Mouse (Mus musculus): ENCODE data around the gene Bbs9. TPM values are rescaled to one million over a fixed set of nuclear protein-coding genes. Genes with fewer than 3 reads are reported as not detected.

Bbs9 gene
- polyA plus RNA-seq, 1 experiment from 2014 or later = 20.1 TPM

- 88% methylated on average over 3 of the region's 3 CpGs for WGBS
- Histone ChIP-seq H3K27ac (no peak overlapping the region), H3K9me3 (replicated peaks) (no peaks in the 10 kb centered on the region), H3K4me1 (no peaks in the 10 kb centered on the region), H3K4me3 (no peak overlapping the region), H3K36me3 (ENCODE audit: poor library complexity, severe bottlenecking) (no peaks in the 10 kb centered on the region), H3K27me3 (no peaks in the 10 kb centered on the region), H3K4me2 (no peak overlapping the region), H3K9ac (no peak overlapping the region)
- no peak for ATAC-seq
These were observed 296.3 kb downstream of the Bbs9 start for GRCm38 (mm10) chr9:22771785-22772184.

DNA sequence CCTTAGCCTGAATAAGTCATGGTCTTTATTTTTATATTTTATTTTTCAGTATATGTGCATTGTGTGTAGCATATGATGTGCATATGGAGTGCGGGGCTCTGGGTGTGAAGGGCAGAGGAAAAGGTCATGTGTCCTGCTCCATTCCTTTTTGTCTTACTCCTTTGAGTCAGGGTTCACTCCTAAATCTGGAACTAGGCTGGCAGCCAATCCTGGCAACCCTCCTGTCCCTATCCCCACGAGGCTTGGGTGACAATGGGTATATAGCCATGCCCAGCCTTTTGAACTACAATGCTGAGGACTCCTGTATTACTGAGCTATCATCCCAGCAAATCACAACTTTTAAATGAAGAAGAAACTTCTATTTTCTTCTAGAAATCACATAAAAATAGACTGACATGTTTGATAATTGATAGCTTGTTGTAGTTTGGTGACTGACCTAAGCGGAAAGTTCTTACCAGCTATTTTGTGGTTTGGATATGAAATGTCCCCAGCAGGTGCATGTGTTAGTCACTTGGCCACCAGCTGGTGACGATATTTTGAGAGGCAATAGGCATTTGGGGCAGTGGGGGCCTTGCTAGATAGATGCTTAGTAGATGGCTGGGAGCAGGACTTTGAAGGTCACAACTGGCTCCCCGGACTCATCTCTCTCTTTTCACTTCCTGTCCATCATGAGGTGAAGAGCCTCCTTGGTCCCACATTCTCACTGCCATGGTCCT, 300.9 kb downstream of the Bbs9 start:
- 86% methylated on average over 5 of the region's 5 CpGs for WGBS
- H3K4me2 ChIP-seq = no peak overlapping the region
- H3K27ac ChIP-seq = no peak overlapping the region
- no peaks in the 10 kb centered on the region for H3K4me1 ChIP-seq
- H3K9ac ChIP-seq = no peak overlapping the region
- H3K4me3 ChIP-seq = no peak overlapping the region
- H3K9me3 ChIP-seq (replicated peaks) = no peaks in the 10 kb centered on the region
- no peak for ATAC-seq
- no peaks in the 10 kb centered on the region for H3K36me3 ChIP-seq (ENCODE audit: poor library complexity, severe bottlenecking)
- no peaks in the 10 kb centered on the region for H3K27me3 ChIP-seq

GRCm38 (mm10) chr9:22777425-22777824, 301.9 kb downstream of the Bbs9 start:
- no peaks in the 10 kb centered on the region for H3K27me3 ChIP-seq
- H3K36me3 ChIP-seq (ENCODE audit: poor library complexity, severe bottlenecking) = no peaks in the 10 kb centered on the region
- 89% methylated on average over 7 of the region's 7 CpGs for WGBS
- no peak overlapping the region for H3K27ac ChIP-seq
- no peak overlapping the region for H3K4me3 ChIP-seq
- H3K9ac ChIP-seq = no peak overlapping the region
- H3K4me2 ChIP-seq = no peak overlapping the region
- no peaks in the 10 kb centered on the region for H3K4me1 ChIP-seq
- H3K9me3 ChIP-seq (replicated peaks) = no peaks in the 10 kb centered on the region
- ATAC-seq = no peak

DNA sequence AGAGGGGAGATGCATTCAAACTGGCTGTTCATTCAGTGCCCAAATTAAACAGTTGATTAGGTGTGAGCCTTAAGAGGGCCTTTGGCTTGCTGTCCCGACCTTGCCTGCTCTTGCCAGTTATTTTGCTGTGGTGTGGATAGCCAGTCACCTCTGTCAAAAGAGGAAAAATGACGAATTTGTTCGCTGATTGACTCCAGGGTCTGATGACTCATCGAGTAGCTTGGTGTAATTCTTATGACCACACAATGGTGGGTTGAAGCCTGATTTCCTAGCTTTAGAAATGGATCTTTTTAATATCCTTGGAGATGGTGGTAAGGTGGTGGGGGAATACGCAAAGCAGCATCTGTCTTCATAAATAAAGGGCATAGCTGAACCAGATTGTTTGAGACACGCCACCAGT, 304.1 kb downstream of the Bbs9 start:
- ATAC-seq = no peak
- H3K4me3 ChIP-seq = no peak overlapping the region
- H3K4me1 ChIP-seq = no peaks in the 10 kb centered on the region
- 87% methylated on average over 6 of the region's 6 CpGs for WGBS
- no peak overlapping the region for H3K4me2 ChIP-seq
- H3K36me3 ChIP-seq (ENCODE audit: poor library complexity, severe bottlenecking) = no peaks in the 10 kb centered on the region
- H3K27ac ChIP-seq = no peak overlapping the region
- no peaks in the 10 kb centered on the region for H3K9me3 ChIP-seq (replicated peaks)
- no peak overlapping the region for H3K9ac ChIP-seq
- no peaks in the 10 kb centered on the region for H3K27me3 ChIP-seq

GRCm38 (mm10) chr9:22786006-22786405, 310.5 kb downstream of the Bbs9 start:
- Histone ChIP-seq H3K27ac (no peak overlapping the region), H3K9ac (no peak overlapping the region), H3K36me3 (ENCODE audit: poor library complexity, severe bottlenecking) (no peaks in the 10 kb centered on the region), H3K27me3 (no peaks in the 10 kb centered on the region), H3K4me3 (no peak overlapping the region), H3K9me3 (replicated peaks) (no peaks in the 10 kb centered on the region), H3K4me1 (no peaks in the 10 kb centered on the region), H3K4me2 (no peak overlapping the region)
- no peak for ATAC-seq
- WGBS = 96% methylated on average over 4 of the region's 4 CpGs

DNA sequence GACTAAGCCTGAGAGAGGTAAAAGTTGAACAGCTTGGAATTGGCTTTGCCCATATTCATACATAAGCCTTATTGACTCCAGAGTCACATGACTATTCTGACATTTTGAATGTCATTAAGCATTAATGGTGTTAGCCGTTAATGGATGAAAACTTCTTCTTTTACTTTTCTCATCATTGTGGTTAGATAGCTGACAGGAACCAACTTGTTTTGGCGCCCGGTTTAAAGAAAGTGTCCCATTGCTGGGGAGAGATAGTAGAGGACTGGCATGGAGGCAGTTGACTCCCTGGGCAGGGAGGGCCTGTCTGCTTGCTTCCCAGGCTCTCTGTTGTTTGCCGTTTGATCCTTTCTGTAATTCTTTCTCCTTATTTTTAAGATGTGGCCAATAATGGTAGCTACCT, 312.9 kb downstream of the Bbs9 start:
- peaks cover 7% of the 10 kb centered on the region; the same call in 1 of the 2 replicates for H3K4me1 ChIP-seq
- H3K36me3 ChIP-seq (ENCODE audit: poor library complexity, severe bottlenecking) = no peaks in the 10 kb centered on the region
- H3K27ac ChIP-seq = no peak overlapping the region
- no peak overlapping the region for H3K4me2 ChIP-seq
- no peak for ATAC-seq
- H3K9ac ChIP-seq = no peak overlapping the region
- 92% methylated on average over 4 of the region's 4 CpGs for WGBS
- H3K9me3 ChIP-seq (replicated peaks) = no peaks in the 10 kb centered on the region
- no peak overlapping the region for H3K4me3 ChIP-seq
- H3K27me3 ChIP-seq = no peaks in the 10 kb centered on the region

- no peak for ATAC-seq
- H3K27ac ChIP-seq = no peak overlapping the region
- 89% methylated on average over 4 of the region's 4 CpGs for WGBS
These were observed 313.3 kb downstream of the Bbs9 start for GRCm38 (mm10) chr9:22788850-22789249.

DNA sequence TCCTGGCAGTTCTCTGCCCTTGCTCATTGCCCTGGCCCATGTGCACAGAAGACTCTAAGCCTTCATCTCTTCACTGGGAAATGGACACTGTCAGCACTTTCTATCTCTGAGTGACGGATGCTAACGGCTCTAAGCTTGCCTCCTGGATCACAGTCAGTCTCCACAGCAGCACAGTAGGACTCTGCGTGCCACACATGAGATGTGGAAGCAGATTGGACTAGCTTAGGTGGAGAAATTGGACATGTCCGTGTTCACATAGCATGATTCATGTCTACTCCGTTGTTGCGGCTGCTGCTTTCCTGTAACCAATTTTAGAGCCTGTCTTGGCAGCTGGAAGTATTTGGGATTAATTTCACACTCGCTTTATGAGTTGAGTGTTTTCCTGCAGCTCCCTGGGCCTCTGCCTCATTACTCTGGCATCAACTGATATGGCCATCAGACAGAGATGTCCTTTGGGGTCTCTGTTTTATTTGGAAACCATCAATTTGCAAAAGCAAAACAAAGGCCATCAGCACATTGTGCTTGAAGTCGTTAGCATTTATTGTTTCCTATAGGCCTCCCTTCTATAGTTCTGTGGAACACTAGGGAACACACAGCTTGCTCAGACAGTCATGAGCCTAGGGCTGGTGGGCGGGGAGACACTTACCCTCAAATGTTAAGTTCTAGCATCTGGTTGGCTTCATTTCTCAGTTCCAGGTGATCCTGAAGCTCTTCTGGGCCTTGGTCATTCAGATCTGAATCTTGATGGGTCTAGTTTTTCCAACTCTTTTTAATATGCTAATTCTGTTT, 314.1 kb downstream of the Bbs9 start:
- Histone ChIP-seq H3K9ac (no peak overlapping the region), H3K27me3 (no peaks in the 10 kb centered on the region), H3K36me3 (ENCODE audit: poor library complexity, severe bottlenecking) (no peaks in the 10 kb centered on the region), H3K4me3 (no peak overlapping the region), H3K27ac (no peak overlapping the region), H3K9me3 (replicated peaks) (no peaks in the 10 kb centered on the region), H3K4me1 (peaks cover 7% of the 10 kb centered on the region; the same call in 1 of the 2 replicates), H3K4me2 (no peak overlapping the region)
- 82% methylated on average over 9 of the region's 9 CpGs for WGBS
- no peak for ATAC-seq

More at GRCm38 (mm10) chr9:22788850-22789249, 313.3 kb downstream of the Bbs9 start:
- Histone ChIP-seq H3K36me3 (ENCODE audit: poor library complexity, severe bottlenecking) (no peaks in the 10 kb centered on the region), H3K4me2 (no peak overlapping the region), H3K27me3 (no peaks in the 10 kb centered on the region), H3K9ac (no peak overlapping the region), H3K4me3 (no peak overlapping the region), H3K4me1 (peaks cover 7% of the 10 kb centered on the region; the same call in 1 of the 2 replicates), H3K9me3 (replicated peaks) (no peaks in the 10 kb centered on the region)

GRCm38 (mm10) chr9:22791208-22791607, 315.7 kb downstream of the Bbs9 start:
- H3K4me3 ChIP-seq = no peak overlapping the region
- WGBS = 93% methylated on average over 5 of the region's 5 CpGs
- ATAC-seq = no peak
- H3K36me3 ChIP-seq (ENCODE audit: poor library complexity, severe bottlenecking) = no peaks in the 10 kb centered on the region
- no peaks in the 10 kb centered on the region for H3K27me3 ChIP-seq
- H3K9me3 ChIP-seq (replicated peaks) = no peaks in the 10 kb centered on the region
- no peak overlapping the region for H3K4me2 ChIP-seq
- no peak overlapping the region for H3K9ac ChIP-seq
- peaks cover 7% of the 10 kb centered on the region; the same call in 1 of the 2 replicates for H3K4me1 ChIP-seq
- H3K27ac ChIP-seq = no peak overlapping the region

GRCm38 (mm10) chr9:22791750-22792149, 316.2 kb downstream of the Bbs9 start:
- no peak for ATAC-seq
- H3K4me2 ChIP-seq = no peak overlapping the region
- peaks cover 7% of the 10 kb centered on the region; the same call in 1 of the 2 replicates for H3K4me1 ChIP-seq
- H3K4me3 ChIP-seq = no peak overlapping the region
- H3K9me3 ChIP-seq (replicated peaks) = no peaks in the 10 kb centered on the region
- WGBS = 86% methylated on average over 9 of the region's 9 CpGs
- H3K9ac ChIP-seq = no peak overlapping the region
- H3K27ac ChIP-seq = no peak overlapping the region
- H3K36me3 ChIP-seq (ENCODE audit: poor library complexity, severe bottlenecking) = no peaks in the 10 kb centered on the region
- no peaks in the 10 kb centered on the region for H3K27me3 ChIP-seq

DNA sequence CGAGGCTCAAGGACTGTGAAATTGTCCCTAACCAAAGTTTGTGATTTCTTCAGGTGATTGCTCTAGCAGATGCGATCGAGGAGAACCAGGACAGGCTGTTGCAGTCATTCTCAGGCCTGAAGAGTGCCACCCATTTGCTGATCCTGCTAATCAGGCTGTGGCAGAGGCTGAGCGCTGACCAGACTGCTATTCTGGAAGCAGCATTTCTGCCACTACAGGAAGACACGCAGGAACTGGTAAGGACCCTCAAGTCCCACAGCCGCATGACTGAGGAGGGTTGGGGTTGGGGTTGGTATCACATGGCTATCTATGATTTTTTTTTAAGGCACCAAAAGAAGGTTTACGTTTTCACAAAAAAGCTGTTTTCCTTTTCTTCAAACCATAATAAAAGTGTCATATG, 318.2 kb downstream of the Bbs9 start:
- no peaks in the 10 kb centered on the region for H3K27me3 ChIP-seq
- peaks cover 7% of the 10 kb centered on the region; the same call in 1 of the 2 replicates for H3K4me1 ChIP-seq
- no peaks in the 10 kb centered on the region for H3K9me3 ChIP-seq (replicated peaks)
- H3K36me3 ChIP-seq (ENCODE audit: poor library complexity, severe bottlenecking) = no peaks in the 10 kb centered on the region
- no peak overlapping the region for H3K4me2 ChIP-seq
- no peak overlapping the region for H3K9ac ChIP-seq
- H3K27ac ChIP-seq = no peak overlapping the region
- 88% methylated on average over 7 of the region's 7 CpGs for WGBS
- H3K4me3 ChIP-seq = no peak overlapping the region
- no peak for ATAC-seq

DNA sequence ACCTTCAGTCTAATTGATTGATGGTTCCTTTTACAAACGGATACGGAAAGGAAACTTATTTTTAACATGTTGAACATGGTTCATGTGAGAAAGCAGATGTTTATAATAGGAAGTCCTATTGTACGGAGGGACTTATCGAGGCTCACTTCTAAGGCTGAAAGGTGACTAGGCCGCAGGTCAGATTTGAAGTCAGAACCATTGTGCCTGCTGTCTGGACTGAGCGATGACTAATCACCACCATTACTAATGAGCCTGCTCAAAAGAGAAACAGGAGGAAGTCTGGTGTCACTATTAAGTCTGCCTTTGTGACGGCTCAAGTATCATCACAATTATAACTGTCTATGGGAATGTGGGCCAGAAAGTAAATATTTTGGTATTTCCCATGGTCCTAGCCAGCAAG, 325.2 kb downstream of the Bbs9 start:
- Histone ChIP-seq H3K4me3 (no peak overlapping the region), H3K36me3 (ENCODE audit: poor library complexity, severe bottlenecking) (no peaks in the 10 kb centered on the region), H3K27ac (no peak overlapping the region), H3K27me3 (no peaks in the 10 kb centered on the region), H3K4me1 (no peaks in the 10 kb centered on the region), H3K9me3 (replicated peaks) (no peaks in the 10 kb centered on the region), H3K4me2 (no peak overlapping the region), H3K9ac (no peak overlapping the region)
- ATAC-seq = no peak
- WGBS = 88% methylated on average over 7 of the region's 7 CpGs

Data from forebrain, embryonic 13.5 days (tissue).